Mouse (Mus musculus) brain, embryonic 14.5 days (tissue): Measurements from ENCODE around the gene D6Ertd527e. TPM values are rescaled to one million over a fixed set of nuclear protein-coding genes. Genes with fewer than 3 reads are reported as not detected.

ENCODE experiments used
- DNase-seq: peaks from one replicate; pipeline ENCODE4 v3.0.0-alpha.2; 2011; ENCODE audit warnings: low read depth
- CTCF ChIP-seq: fragments of 200-500 bp; IDR thresholded peaks from 2 replicates; pipeline ENCODE4 v1.5.1; 2012; ENCODE audit warnings: inconsistent platforms, mild to moderate bottlenecking, moderate library complexity, borderline replicate concordance; ENCODE audit not compliant: insufficient read depth, insufficient read length; ENCODE audit errors: extremely low read depth
- POLR2A ChIP-seq: fragments of 200-500 bp; IDR thresholded peaks from 2 replicates; pipeline ENCODE4 v1.6.1; 2012; ENCODE audit warnings: mild to moderate bottlenecking, inconsistent platforms, borderline replicate concordance; ENCODE audit not compliant: poor library complexity, insufficient read depth, insufficient read length, severe bottlenecking; ENCODE audit errors: extremely low read depth
- polyA plus RNA-seq: library from polyadenylated mRNA; depleted of rRNA; stranded (reverse); fragments of >200 nt; gene quantifications from 2 replicates; pipeline ENCODE4 v1.2.3, GENCODE M21; 2012; rRNA removed

The D6Ertd527e gene
- polyA plus RNA-seq, result 0.24 and 0.51 TPM in 2 replicates

DNA sequence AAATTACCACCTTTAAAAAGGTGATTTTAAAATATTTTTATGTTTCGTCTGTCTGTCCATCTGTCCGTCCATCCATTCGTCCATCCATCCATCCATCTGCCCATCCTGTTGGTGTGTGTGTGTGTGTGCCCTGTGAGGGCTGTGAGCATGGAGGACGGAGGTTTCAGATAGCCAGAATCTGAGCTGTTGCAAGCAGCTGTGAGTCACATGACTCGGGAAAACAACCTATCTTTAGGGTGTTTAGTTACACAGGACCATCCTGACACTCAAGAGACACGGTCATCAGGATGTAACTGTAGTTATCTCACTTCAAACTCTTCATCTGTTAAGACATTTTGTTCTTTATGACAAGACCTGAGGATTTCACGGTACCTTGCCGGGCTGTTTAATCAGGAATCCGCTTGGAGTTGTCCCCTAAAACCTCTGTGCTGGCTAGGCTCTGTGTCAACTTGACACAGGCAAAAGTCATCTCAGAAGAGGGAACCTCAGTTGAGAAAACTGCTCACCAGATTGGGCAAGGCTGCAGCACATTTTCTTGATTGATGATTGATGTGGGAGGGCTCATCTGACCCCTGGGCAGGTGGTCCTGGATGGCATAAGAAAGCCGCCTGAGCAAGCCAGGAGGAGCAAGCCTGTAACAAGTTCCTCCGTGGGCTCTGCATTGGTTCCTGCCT is at the start of gene D6Ertd527e:
Gene D6Ertd527e, plus strand, starts transcription at position 624 of the 674 bp plus-strand sequence.
- DNase-seq, result no peak
- TF ChIP-seq CTCF (no peak), POLR2A (no peak)

DNA sequence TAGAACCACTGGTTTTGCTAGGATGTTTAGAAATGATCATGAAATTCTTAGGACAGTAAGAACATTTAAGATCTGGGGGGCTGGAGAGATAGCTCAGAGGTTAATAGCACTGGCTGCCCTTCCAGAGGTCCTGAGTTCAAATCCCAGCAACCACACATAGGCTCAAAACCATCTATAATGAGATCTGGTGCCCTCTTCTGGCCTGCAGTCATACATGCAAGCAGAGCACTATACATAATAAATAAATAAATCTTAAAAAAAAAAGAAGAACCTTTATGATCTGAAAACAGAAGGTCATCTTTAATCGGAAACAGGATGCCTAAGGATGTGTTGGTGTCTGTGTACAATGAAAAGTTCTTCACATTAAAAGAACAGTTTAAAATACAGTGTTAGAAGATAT is 44.8 kb upstream of the D6Ertd527e start:
- TF ChIP-seq POLR2A (no peak), CTCF (0 out of 2 replicates have a peak, but pooled peaks have one; percentile 1)
- DNase-seq, result no peak

DNA sequence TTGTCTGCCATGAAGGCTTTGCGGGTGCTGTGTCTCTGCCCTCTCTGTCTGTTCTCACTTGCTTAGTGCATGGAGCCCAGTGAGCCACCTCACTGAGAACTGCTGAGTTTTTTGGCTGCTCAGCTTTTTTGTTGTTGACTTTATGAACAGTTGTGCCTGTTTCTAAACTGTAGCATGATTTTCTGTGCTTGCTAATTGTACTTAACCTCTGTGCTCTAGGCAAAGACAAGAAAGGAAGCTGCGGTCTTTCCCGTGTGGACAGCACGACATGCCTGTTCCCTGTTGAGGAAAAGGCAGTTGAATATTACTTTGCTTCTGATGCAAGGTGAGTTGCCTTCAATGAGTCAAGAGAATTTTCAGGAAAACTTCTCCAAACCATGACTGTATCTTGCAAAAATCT is 41.0 kb upstream of the D6Ertd527e start:
- DNase-seq, result no peak

DNA sequence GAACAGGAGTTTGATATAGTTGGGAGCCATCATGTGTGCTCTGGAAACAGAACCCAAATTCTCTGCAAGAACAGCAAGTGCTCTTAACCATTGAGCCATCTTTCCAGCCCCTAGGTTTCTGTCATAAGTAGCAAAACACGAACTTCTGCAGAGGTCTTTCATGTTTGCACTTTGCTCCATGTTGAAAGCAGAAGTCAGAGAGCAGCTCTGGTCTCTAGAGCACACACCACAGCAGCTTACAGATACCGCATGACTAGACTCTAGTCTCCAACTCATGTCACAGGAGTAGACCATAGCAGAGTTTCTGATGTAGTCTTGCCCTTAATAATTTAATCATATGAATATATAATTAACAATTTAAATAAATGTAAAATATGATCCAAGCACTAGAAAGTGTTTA is 36.3 kb upstream of the D6Ertd527e start:
- DNase-seq, result no peak
- TF ChIP-seq POLR2A (no peak), CTCF (no peak)

More for the DNA sequence above, 41.0 kb upstream of the D6Ertd527e start:
- TF ChIP-seq CTCF (no peak), POLR2A (no peak)

DNA sequence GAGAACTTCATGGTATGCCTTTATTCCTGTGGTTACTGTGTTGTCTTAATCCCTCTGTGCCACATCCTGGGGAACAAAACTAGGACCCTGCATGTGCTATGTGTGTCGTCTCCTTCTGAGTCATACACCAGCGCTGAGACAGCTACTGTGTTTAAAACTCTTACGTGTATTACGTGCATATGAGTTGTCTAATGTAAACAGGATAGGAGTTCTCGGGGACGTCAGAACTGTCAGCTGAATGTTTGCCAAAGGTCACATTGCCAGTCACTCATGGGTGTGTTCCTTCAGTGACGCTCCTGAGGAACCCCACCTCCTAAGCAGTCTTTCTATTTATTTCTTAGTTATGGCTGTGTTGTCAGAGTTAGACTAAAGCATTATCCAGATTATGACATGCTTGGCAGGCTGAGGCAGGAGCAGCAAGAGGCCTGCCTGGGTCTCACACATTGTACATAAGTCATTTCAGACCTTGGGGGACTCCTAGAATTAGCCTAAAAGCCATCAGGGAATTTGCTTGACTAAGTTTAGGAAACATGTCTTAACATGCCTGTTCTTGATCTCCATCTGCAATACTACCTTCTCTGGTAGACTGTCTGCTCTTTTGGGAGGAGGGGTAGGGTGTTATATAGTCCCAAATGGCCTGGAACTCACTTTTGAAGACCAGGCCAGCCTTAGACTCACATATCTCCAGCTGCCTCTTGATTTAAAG is 35.2 kb upstream of the D6Ertd527e start:
- DNase-seq, result no peak
- no peak for TF ChIP-seq POLR2A
- no peak for TF ChIP-seq CTCF

DNA sequence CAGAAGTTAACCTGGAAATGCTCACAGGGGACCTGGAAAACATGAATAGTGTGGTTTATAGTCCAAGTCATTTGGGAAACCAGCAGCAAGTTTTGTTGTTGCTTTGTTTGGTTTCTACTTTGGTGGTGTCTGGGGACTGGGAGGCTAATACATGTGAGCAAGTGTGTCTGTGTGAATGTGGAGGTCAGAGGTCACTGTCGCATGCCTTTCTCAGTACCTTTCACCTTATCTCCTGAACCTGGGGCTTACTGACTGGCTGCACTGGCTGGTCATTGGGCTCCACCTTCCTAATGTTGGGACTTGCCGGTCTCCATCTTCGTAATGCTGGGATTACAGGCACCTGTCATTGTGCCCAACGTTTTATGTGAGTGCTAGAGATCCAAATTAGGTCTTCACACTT is 33.9 kb upstream of the D6Ertd527e start:
- TF ChIP-seq CTCF (no peak), POLR2A (no peak)
- DNase-seq, result no peak

DNA sequence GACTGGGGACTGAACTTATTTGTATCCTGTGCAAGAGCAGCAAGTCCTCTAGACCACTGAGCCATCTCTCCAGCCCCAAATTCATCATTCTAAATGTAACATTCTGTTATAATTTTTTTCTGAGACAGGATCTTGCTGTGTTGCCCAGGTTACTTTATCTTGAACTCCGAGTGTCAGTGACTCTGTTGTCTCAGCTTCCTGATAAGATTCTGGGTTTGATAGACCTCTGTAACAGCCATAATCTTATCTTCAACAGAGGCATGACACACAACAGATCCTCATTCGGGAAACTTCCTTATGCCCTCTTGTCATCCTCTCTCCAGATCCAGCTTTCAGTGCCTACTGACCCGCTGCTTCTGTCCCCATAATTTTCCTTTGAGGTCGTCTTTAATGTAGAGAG is 31.8 kb upstream of the D6Ertd527e start:
- TF ChIP-seq POLR2A (no peak), CTCF (no peak)
- no peak for DNase-seq

DNA sequence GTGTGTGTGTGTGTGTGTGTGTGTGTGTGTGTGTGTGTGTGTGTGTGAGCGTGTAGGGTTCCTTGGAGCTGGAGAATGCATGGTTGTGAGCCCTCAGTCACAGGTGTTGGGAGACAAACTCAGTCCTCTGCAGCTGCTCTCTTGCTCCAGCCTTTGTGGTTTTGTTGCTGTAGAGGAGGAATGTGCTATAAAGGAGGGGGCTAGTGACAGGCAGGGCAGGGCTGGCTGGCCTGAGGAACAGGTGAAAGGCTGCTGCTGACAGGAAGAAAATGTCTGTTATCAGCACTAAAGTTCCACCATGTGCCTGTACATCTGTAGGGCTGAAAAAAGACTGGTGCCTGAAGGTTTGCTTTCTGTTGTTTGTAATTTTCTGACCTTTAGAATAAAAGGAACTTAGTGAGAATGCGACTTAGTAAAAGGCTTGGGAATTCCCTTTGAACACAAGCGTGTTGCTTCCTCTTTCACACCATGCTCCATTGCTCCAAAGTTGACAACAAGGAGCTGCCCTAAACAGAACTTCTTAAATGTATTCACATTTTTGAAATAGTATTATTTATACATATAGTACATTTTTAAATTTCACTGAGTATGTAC is 29.4 kb upstream of the D6Ertd527e start:
- TF ChIP-seq CTCF (no peak), POLR2A (no peak)

DNA sequence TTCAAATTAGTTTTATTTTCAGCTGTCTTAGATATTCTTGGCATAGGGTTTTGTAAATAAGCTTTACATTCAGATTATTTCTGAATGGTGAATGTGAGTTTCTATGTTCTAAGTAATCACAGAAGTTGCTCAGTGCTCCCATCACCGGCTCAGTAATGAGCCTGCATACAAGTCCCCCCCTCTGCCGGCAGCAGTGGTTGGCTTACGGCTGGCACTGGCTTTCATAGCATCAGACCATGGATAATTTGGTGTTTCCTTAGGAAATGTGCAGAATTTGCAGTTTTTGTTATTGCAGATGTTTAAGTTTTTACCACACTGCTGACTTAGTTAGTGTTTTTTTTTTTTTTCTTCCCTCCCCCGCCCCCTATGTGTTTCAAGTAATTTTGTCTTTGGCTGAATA is 25.1 kb upstream of the D6Ertd527e start:
- TF ChIP-seq POLR2A (no peak), CTCF (no peak)
- DNase-seq, result no peak

More for the DNA sequence above, 29.4 kb upstream of the D6Ertd527e start:
- DNase-seq, result no peak

DNA sequence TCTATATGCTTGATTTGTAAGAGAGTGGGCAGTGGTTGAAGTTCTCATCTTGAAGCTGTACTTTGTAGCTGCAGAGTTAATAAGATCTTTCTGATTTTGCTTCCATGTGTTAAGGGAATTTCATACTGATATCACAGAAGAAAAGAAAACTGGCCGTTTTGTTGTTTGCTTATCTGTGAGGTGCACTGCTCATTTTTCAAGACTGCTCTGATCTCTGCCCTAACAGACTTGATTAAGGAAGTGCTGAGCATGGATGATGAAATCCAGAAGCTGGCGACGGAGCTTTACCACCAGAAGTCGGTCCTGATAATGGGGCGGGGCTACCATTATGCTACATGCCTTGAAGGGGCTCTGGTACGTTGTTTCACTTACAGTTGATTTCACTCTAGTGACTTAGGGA is 19.5 kb upstream of the D6Ertd527e start:
- DNase-seq, result no peak
- TF ChIP-seq POLR2A (no peak), CTCF (no peak)

DNA sequence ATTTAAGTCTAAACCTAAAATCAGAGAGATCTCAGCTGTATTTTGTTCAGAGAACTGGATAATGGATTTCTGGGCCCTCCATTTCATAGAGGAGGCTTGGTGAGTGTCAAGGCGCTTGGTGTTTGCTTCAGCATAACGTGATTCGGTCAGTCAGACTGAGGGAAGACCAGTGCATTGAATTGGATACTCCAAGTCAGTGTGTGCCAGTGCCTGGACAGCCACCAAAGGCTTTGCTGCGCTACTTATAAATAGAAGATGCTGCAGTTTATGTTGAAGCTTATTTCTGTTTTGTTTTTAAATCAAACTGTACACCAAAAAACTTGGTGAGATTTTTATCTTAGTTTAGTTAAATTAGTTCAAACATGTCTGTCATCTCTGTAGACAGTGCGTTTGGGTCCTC is 16.2 kb upstream of the D6Ertd527e start:
- no peak for TF ChIP-seq POLR2A
- TF ChIP-seq CTCF, result no peak
- no peak for DNase-seq
